Mouse (Mus musculus): ENCODE results near the gene Tarm1. TPM values are rescaled to one million over a fixed set of nuclear protein-coding genes. Genes with fewer than 3 reads are reported as not detected.

Tarm1 gene
- total RNA-seq (2021) = not detected

GRCm38 (mm10) chr7:3502439-3502838 is at the start of gene Tarm1:
Gene Tarm1 (minus strand): TSS chr7:3502624.
- no peak for DNase-seq (ENCODE audit: extremely low spot score in 1 of 2, low spot score in 1 of 2)

DNA sequence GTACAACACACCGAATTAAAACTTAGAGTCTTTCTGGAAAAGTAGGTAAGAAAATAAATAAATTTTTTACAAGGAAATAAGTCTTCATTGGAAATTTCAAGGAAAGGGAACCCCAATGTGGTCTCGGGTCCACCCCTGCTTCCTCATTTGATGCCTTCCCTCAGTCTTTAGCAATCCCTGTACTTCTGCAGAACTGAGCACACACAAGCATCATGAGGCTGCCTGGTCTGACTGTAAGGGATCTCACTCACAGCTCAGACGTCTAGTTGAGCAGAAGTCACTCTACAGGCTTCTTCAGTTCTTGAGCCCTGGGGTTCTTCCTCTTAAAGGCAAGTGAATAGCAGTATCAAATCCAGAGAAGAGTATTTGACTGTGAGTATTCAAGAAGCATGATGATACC is 3.5 kb upstream of the Tarm1 start:
- DNase-seq (ENCODE audit: extremely low spot score in 1 of 2, low spot score in 1 of 2) = no peak

DNA sequence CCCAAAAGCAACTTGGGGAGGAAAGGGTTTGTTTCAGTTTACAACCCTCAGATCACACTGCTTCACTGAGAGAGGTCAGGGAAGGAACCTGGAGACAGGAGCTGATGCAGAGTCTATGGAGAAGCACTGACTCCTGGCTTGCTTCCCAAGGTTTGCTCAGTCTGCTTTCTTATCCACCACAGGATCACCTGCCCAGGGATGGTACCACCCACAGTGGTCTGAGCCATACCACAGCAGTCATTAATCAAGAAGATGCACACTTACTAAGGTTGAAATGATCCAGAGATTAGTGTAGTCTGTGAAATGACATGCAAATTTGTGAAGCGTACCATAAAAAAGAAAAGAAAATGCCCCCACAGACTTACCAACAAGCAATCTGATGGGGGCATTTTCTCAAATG is 2.0 kb downstream of the Tarm1 start:
- no peak for DNase-seq (ENCODE audit: extremely low spot score in 1 of 2, low spot score in 1 of 2)

DNA sequence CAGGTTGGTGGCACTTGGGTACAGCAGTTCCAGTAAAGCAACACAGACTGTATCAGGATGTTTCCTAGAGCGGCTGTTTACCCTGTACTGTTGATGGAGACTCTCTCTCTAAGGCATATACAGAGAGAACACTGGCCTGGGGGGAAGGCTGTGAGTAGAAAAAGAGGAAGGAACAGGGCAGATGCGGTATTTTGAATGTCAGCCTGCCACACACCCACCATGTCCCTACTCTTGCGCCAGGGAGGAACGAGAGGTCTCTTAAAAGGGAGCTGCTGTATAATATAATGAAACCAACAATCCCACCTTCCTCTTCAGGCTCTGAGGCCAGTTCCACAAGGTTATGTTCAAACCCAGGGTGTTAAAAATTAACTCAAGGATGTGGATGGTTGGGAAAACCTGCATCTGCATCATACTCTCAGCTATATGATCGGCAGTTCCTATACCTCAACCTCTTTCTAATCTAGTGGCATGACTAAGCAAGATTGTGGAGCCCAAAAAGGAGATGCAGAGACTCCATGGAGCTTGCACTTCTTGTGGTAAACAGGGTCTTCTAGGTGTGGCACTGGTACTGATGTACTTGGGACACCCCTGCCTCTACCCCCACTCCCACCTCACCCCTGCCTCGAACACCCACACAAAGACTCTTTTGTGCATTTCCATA is 20.3 kb downstream of the Tarm1 start:
- no peak for DNase-seq (ENCODE audit: extremely low spot score in 1 of 2, low spot score in 1 of 2)

DNA sequence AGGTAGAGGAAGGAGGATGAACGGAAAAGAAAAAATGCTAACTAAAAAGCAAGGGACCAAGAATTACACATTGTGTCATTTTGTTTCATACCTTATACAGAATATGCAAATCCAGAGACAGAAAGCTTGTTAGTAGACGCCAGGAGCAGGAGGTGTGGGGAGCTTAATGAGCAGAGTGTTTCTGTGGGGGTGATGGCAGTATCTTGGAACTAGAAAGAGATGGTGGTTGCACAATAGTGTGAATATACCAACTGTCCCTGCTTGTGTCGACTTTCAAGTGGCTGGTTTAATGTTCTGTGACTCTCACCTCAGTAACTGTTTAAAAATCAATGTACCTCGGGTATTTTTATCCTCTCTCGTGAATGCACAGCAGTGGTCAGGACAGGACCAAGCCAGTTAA is 25.7 kb downstream of the Tarm1 start:
- no peak for DNase-seq (ENCODE audit: extremely low spot score in 1 of 2, low spot score in 1 of 2)

DNA sequence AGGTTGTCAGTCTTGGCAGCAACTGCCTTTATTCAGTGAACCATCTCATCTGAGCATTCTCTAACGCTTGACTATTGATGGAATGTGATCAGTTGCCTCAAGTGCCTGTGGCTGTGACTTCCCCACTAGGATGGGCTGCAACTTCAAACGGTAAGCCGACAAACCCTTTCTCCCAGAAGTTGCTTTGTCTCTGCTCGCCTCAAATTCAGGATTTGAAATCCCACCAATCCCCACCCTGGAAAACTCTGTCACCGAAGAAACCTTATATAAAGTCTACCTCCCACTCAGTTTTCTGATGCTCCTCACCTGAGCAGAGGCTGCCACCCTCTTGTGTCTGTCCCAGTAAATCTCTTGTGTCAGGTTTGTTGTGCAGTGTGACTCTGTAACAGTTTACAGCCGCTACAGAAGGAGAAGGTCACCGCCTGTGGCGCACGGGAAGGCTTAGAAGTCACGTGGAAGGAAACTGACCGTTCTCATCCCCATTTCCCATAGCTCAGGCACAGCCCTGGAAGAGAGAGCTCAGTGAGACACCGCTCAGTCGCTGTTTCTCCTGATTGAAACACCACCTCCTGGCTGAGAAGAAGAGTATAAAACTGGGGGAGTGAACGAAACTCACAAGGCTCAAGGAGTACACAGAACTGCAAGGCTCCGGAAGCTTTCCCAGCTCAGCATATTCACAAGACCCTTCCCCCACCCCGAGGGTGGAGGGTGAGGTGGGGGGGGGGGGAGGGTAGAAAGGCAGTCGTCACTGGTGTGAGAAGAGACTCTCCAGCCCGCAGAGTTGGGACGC is 27.9 kb downstream of the Tarm1 start:
- no peak for DNase-seq (ENCODE audit: extremely low spot score in 1 of 2, low spot score in 1 of 2)

DNA sequence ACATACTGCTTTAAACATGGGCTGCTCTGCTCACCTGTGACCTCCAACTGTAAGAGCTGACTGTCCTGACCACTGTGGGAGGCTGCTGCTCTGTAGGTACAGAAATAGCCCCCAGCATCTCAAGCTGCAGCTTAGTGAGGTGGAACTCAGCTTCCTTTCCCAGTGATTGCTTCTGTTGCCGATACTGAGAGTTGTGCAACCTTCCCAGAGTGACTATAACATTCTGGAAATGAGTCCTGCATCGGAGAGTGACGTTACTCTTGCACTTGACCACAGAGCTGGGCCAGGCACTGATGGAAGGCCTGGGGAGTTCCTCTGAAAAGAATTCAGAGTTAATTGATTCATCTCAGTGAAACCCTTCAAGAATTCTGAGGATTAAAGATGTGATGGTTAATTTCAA is 29.6 kb downstream of the Tarm1 start:
- DNase-seq (ENCODE audit: extremely low spot score in 1 of 2, low spot score in 1 of 2) = no peak

DNA sequence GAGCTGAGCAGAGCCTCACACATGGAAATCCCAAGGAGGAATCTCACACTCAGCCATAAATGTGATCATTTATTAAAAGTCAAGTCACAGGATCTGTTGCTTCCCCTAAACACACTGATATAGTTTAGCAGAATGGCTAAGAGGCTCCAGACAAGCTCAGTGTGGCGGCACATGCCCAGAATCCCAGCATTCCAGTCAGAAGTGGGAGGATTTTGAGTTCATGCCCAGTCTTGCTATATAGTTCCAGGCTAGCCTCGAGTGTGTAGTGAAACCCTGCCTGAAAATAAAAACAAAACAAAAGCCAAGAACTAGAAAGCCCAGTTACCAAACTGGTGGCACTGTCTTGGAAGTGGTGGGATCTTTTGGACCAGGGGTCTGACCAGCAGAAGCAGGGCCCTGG is 33.8 kb downstream of the Tarm1 start:
- DNase-seq (ENCODE audit: extremely low spot score in 1 of 2, low spot score in 1 of 2) = no peak

GRCm38 (mm10) chr7:3463306-3463705 is 39.1 kb downstream of the Tarm1 start:
- no peak for DNase-seq (ENCODE audit: extremely low spot score in 1 of 2, low spot score in 1 of 2)

GRCm38 (mm10) chr7:3460261-3460660 is 42.2 kb downstream of the Tarm1 start:
- DNase-seq (ENCODE audit: extremely low spot score in 1 of 2, low spot score in 1 of 2) = peak; percentile 37 to 46

DNA sequence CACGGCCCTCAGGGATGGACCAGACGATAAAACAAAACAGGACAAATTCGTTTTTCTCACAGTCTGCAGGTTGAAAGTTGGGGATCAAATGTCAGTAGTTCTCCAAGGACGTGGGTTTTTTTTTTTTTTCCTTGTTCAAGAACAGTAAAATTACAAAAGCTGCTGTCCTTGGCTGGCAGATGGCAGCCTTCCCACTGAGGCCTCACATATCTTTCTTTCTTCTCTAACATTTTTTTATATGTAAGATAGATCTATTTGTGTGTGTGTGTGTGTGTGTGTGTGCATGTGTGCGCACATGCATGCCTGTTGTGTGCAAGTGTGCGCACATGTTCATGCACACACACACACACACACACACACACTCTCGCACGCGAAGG is 44.6 kb downstream of the Tarm1 start:
- no peak for DNase-seq (ENCODE audit: extremely low spot score in 1 of 2, low spot score in 1 of 2)

GRCm38 (mm10) chr7:3457111-3457840 is 45.1 kb downstream of the Tarm1 start:
- no peak for DNase-seq (ENCODE audit: extremely low spot score in 1 of 2, low spot score in 1 of 2)

DNA sequence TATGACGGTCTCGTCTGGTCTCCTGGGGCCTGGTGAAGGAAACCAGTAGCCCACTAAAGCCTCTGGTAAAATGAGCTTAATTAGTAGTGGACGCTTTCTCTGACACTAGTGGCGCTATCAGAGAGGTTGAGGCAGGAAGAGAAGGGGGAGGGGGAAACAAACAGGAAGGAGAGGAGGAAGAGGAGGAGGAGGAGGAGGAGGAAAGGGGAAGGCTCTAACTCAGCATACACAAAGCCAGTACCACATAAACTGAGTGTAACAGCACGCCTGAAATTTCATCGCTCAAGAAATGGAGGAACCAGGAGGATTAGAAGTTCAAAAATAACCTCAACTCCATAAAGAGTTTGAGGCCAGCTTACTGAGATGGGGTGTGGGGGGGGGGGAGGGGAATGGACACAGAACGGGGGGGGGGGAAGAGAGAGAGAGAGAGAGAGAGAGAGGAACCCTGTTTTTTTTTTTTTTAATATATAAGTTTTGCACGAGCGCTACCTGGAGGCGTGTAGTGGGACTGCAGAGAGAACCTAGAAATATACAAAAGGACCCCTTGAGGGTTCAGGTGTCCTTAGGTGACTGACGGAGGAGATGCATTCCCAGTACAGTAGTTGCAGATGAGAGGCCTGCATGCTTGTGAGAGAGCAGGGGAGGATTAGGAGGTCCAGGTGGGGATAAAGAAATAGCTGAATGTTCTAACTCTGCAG is 48.8 kb downstream of the Tarm1 start:
- no peak for DNase-seq (ENCODE audit: extremely low spot score in 1 of 2, low spot score in 1 of 2)

DNA sequence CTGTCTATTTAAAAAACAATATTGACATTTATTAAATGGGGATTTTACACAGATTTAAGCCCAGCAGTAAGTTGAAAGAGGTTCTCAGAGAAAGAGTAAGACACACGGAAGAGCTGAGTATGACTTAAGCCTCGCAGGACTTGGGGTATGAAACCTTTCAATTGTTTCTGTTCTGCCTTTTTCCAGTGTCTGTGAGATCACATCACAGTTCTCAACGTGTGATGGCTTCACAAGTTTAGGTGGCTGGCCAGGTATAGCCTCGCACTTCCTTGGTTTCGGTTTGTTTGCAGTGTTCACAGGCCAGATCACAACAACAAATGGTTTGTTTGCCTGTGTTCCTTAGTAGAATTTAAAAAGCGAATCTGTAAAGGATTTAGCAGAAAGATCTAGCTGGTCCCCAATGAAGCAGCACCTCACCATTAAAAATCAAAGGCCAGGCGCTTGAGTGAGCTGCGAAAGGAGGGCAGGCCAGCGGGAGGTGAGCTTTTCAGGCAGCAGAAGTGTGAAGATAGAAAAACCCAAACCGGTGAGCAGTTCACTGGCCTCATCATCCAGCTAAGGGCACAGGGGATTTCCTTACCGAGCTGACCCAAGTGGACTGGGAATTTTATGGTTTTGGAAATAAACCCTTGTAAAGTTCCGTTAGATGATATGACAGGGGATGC is 49.5 kb downstream of the Tarm1 start:
- DNase-seq (ENCODE audit: extremely low spot score in 1 of 2, low spot score in 1 of 2) = no peak

- no peak for DNase-seq (ENCODE audit: extremely low spot score in 1 of 2, low spot score in 1 of 2)
Measured at GRCm38 (mm10) chr7:3451161-3451560, 51.3 kb downstream of the Tarm1 start.

- no peak for DNase-seq (ENCODE audit: extremely low spot score in 1 of 2, low spot score in 1 of 2)
Measured at GRCm38 (mm10) chr7:3450671-3451070, 51.8 kb downstream of the Tarm1 start.

DNA sequence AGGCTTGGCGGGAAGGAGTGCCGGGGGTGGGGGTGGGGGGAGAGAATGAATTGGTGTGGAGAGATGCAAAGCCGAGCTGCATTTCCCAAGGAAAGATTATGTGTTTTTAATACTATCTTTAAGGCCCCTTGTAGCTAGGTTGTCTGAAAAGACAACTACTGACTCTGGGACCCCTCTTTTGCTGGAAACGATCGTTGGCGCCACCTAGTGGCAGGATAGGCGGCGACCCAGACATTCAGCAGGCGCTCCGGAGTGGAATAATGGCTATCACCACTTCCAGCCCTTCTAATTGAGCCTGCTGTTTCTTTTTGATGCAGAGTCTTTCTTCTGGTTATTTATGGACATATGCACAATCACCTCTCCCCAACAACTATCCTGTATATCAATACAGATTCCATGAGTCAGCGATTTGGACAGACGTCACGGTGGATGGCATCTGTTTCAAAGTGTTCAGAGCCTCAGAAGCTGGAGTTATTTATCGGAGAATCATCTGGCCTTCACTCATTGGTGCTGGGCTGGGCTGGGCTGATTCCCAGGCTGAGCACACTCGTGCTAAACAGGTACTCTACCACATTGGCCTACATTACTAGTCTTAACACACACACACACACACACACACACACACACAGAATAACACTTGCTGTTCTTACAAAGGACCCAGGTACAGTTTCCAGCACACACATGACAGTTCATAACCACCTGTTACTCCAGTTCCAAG is 53.5 kb downstream of the Tarm1 start:
- DNase-seq (ENCODE audit: extremely low spot score in 1 of 2, low spot score in 1 of 2) = peak; percentile 87 to 95

- no peak for DNase-seq (ENCODE audit: extremely low spot score in 1 of 2, low spot score in 1 of 2)
Measured at GRCm38 (mm10) chr7:3447026-3447425, 55.4 kb downstream of the Tarm1 start.

DNA sequence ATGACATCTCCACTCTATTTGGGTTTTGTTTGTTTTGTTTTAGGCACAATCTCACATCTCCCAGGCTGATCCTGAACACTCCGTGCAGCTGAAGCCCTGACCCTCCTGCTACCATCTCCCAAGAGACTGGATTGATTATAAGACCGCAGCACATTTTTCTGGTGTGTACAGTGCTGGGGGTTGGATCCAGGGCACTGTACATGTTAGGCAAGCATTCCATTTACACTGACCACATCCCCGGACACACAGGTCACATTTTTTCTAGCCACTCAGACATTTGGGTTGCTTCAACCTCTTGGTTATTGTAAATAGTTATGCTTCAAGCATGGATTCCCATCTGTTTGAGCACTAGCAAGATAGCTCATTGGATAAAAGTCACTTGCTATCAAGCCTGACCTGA is 55.8 kb downstream of the Tarm1 start:
- no peak for DNase-seq (ENCODE audit: extremely low spot score in 1 of 2, low spot score in 1 of 2)

DNA sequence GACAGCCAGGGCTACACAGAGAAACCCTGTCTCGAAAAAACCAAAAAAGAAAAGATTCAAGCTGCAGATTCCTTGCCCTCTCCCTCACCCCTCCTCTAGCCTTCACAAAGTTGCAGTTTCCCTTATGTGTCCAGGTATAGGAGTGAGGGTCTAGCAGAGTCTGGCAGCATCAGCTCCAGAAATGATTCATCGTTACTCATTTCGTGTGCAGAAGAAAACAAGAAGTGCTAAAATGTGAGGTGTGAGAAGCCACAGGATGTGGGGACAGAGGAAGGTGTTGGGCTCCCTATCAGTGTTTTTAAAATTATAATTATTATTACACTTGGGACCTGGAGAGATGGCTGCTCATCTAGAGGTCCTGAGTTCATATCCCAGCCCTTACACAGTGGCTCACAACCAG is 57.7 kb downstream of the Tarm1 start:
- DNase-seq (ENCODE audit: extremely low spot score in 1 of 2, low spot score in 1 of 2) = no peak
